Mouse (Mus musculus) neutrophil, adult 65 days (primary cell): ENCODE measurements around the gene Nr4a1. TPM values are rescaled to one million over a fixed set of nuclear protein-coding genes. Genes with fewer than 3 reads are reported as not detected.

Experiments used
- total RNA-seq: library from RNA; stranded (reverse); gene quantifications from 2 replicates; pipeline ENCODE4 v1.2.4, GENCODE M21; 2023

Nr4a1 gene
- 116 and 153 TPM in 2 replicates for total RNA-seq

GRCm38 (mm10) chr15:101253886-101254795 is at the start of gene Nr4a1:
TSS of gene Nr4a1 (plus strand) at chr15:101254269.

DNA sequence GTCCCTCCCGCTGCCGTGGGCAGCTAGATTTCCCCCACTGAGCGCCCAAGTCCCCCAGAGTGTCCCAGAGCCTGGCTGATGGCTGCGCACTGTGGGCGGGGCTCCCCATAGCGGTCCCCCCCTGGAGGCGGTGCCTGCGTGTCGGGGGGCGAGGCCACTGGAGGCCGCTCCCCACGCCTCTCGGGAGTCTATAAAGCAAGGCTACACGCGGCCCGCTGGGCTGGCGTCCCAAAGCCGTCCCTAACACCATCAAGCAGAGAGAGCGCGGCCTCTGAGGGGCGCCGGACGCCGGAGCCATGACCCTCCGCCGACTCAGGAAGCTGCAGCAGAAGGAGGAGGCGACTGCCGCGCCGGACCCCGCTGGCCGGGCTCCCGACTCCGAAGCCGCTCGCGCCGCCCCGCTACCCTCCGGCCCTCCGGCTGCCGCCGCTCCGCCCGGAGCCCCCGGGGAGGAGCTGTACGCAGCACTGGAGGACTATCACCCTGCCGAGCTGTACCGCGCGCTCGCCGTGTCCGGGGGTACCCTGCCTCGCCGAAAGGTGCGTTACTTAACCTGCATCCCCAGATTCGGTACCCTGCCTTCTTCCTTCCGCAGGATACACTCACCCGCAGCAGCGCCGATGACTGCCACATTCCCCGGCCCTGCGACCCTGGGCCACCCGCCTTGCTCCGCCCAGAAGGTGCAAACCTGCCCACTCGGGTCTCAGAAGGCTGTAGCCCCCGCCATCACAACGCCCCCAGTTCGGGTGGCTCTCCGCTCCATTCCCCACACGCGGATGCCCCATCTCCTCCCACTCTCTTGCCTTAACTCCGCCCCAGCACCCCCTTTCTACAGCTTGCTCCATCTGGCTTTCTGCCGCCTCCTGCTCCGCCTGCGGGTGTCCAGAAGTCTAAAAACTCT is 29.8 kb upstream of the Nr4a1 start, which contains the start of gene Grasp:
Gene Grasp, plus strand, starts transcription at position 183 of the 901 bp plus-strand sequence.

DNA sequence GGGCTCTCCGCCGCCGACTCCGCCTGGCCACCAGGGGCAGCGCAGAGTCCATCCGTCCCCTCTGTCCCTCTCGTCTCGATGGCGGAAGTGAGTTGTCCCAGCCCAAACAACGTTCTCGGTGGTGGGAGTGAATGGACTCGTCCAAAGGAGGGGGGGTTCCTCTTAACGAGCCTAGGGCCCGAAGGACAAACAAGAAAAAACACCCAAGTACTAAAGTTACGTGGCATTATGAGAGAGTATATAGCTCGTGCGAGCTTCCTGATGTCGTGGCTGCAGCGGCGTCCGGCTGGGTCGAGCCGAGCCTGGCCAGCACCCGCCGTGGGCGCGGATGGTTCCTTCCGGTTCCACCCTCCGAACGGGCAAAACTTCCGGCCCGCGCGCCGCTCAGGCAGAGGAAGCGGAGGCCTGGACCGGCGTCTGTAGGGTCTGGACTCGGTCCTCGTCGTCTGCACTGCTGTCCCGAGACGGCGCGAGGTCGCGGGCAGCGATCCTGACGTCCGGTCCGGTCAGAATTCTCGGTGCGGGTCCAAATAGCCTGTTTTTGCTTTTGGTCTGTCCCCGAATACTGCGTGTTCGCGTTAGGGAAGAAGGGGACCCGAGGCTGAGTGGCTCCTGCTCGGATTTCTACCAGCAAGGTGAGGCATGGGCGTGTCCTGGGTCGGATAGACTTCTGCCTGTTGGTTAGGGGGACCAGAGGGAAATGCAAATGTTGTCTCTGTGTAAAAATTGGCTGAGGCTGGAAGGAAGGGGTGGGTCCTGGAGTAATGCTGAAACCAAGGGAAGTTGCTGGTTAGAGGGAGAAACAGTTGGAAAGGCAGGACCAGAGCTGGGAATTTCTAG is 30.1 kb downstream of the Nr4a1 start, which contains the start of gene Atg101:
Gene Atg101, plus strand, starts transcription at position 362 of the 840 bp plus-strand sequence.

GRCm38 (mm10) chr15:101293025-101293621 is 39.1 kb downstream of the Nr4a1 start, which contains the start of gene 6030408B16Rik:
TSS of gene 6030408B16Rik (plus strand) at chr15:101293212.

Other genes with a start within 250 kb of the Nr4a1 start
- gene Gm47841, start 206.9 kb upstream of the Nr4a1 start, total RNA-seq, result not detected in 2 replicates
- 0.22 TPM in 1 of 2 replicates, not detected in the other for gene Fignl2, start 175.7 kb upstream of the Nr4a1 start, total RNA-seq
- gene Ankrd33, start 138.5 kb upstream of the Nr4a1 start, total RNA-seq, result not detected in 2 replicates
- gene Acvrl1, start 125.7 kb upstream of the Nr4a1 start, total RNA-seq, result 46.4 and 64.4 TPM in 2 replicates
- gene Acvr1b, start 80.2 kb upstream of the Nr4a1 start, total RNA-seq, result 13.1 and 15.8 TPM in 2 replicates
- 1.8 and 2.8 TPM in 2 replicates for gene Grasp, start 30.1 kb upstream of the Nr4a1 start, total RNA-seq
- gene Atg101, start 30.0 kb downstream of the Nr4a1 start, total RNA-seq, result 43.1 and 56.8 TPM in 2 replicates
- gene 6030408B16Rik, start 38.9 kb downstream of the Nr4a1 start, total RNA-seq, result 0.34 and 0.44 TPM in 2 replicates
- gene Krt80, start 115.9 kb downstream of the Nr4a1 start, total RNA-seq, result 15.2 and 20.7 TPM in 2 replicates
- 2.2 and 3.4 TPM in 2 replicates for gene Krt7, start 156.8 kb downstream of the Nr4a1 start, total RNA-seq
- gene Krt87, start 184.5 kb downstream of the Nr4a1 start, total RNA-seq, result not detected in 2 replicates
- gene Krt88, start 193.5 kb downstream of the Nr4a1 start, total RNA-seq, result not detected in 2 replicates
- gene Krt81, start 209.5 kb downstream of the Nr4a1 start, total RNA-seq, result 1.4 and 2.3 TPM in 2 replicates
- 5.2 and 6.9 TPM in 2 replicates for gene Krt86, start 219.2 kb downstream of the Nr4a1 start, total RNA-seq
- 23.8 and 25.8 TPM in 2 replicates for gene Krt83, start 237.2 kb downstream of the Nr4a1 start, total RNA-seq